Mouse (Mus musculus): ENCODE results near the gene B3gnt6.

GRCm38 (mm10) chr7:98145402-98145801 lies 53.9 kb downstream of the B3gnt6 start, which contains the start of gene Omp:
- TF ChIP-seq CTCF (IDR thresholded peaks at IDR 0.05; ENCODE audit: low read depth), result no peak
- no peak for TF ChIP-seq EP300 (IDR thresholded peaks at IDR 0.05; ENCODE audit: low read depth)
